Mouse (Mus musculus) left cerebral cortex, postnatal 4 days (tissue): ENCODE results near the gene Prr3. TPM values are rescaled to one million over a fixed set of nuclear protein-coding genes. Genes with fewer than 3 reads are reported as not detected.
"Not testable (repeated sequence)": the region's sequence is repeated elsewhere in the genome, so short reads cannot be mapped to it uniquely, and the experiment has no call there.

Source experiments
- DNase-seq: peaks from one replicate; pipeline ENCODE4 v3.0.0-alpha.2; 2022
- intact Hi-C: fragments of 180-260 bp; cut with DNase I; formaldehyde crosslinking; loops from one replicate; pipeline ENCODE4 v1.15.1; 2025
- total RNA-seq, 2 experiments: library from RNA; stranded (reverse); gene quantifications; 2 replicates each; pipeline ENCODE4 v1.2.3; 2021

Gene Prr3
- 10 to 100 TPM; 82.0 to 84.5 TPM for total RNA-seq

GRCm38 (mm10) chr17:35979401-35980362 is at the start of gene Prr3, which contains the start of gene Gnl1:
Gene Prr3, minus strand, starts transcription at chr17:35980236.
Gene Gnl1, plus strand, starts transcription at chr17:35979851.
- intact Hi-C loops = no loop called here
- peak; percentile 91 for DNase-seq

GRCm38 (mm10) chr17:36028879-36029619 is 49.0 kb upstream of the Prr3 start:
- no peak for DNase-seq
- intact Hi-C loops = no loop called here

GRCm38 (mm10) chr17:36027663-36028062 is 47.6 kb upstream of the Prr3 start:
- intact Hi-C loops = no loop called here
- no peak for DNase-seq

GRCm38 (mm10) chr17:36025901-36026300 is 45.9 kb upstream of the Prr3 start:
- no peak for DNase-seq
- intact Hi-C loops = no loop called here

DNA sequence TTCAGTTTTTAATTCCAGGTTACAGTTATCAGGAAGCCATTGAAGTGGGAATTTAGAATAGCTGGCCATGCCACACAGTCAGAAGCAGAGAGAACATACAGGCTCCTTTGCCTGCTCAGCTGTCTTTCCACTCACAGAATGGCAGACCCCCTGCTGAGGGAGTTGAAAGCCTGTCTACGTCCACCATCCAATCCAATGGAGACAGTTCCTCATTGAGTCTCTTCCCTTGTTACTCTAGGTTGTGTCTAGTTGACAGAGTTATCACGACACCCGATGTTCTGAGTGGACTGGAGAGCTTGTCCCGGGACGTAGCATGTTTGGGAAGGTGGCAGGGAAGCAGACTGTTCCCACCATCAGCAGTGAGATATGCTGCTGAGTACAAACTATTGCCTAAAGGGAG is 45.2 kb upstream of the Prr3 start:
- intact Hi-C loops = no loop called here
- DNase-seq = peak; percentile 15

DNA sequence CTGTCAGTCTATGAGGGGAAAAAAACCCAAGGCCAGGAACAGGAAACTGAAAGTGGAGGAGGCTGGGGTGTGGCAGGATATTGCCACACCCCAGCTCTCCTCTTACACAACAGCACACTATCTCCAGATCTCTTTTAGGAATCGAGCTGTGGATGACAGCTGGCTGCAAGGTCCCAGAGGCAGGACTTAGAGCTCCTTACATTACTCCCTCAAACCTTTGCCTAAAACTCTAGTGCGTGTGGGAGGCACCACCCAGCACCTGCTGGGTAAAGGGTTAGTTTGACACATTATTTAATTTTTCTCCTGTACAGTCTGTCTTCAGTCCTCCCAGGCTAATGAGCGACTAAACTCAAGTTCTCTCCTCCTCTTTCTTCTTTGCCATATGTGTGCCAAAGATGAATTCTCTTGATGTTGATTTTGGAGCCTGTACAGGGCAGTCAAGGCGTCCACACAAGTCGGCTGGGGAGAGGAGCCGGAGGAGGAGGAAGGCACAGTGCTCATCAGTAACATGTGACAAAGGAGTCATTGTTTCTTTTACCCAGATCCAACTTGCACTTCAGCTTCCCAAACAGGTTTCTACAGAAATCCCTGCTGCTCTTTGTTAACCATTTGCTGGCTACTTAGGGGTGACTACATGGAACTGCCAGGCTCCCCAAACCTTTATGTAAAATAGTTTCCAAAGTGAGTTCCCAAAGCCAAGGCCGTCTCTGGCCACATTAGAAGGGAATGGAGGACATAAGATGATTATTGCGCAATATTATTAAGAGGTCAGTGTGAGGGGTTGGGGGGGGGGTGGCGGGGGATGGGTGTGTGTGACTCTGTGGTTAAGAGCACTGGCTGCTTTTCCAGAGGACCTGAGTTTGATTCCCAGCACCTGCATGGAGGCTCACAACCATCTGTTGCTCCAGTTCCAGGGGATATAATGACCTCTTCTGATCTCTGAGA is 43.9 kb upstream of the Prr3 start:
- DNase-seq = no peak
- intact Hi-C loops = no loop called here

- intact Hi-C loops = no loop called here
- no peak for DNase-seq
Observed at GRCm38 (mm10) chr17:36022922-36023321, 42.9 kb upstream of the Prr3 start.

- DNase-seq = no peak
- intact Hi-C loops = no loop called here
Observed at GRCm38 (mm10) chr17:36022098-36022497, 42.1 kb upstream of the Prr3 start.

- DNase-seq = no peak
- intact Hi-C loops = no loop called here
Observed at GRCm38 (mm10) chr17:36021309-36021708, 41.3 kb upstream of the Prr3 start.

DNA sequence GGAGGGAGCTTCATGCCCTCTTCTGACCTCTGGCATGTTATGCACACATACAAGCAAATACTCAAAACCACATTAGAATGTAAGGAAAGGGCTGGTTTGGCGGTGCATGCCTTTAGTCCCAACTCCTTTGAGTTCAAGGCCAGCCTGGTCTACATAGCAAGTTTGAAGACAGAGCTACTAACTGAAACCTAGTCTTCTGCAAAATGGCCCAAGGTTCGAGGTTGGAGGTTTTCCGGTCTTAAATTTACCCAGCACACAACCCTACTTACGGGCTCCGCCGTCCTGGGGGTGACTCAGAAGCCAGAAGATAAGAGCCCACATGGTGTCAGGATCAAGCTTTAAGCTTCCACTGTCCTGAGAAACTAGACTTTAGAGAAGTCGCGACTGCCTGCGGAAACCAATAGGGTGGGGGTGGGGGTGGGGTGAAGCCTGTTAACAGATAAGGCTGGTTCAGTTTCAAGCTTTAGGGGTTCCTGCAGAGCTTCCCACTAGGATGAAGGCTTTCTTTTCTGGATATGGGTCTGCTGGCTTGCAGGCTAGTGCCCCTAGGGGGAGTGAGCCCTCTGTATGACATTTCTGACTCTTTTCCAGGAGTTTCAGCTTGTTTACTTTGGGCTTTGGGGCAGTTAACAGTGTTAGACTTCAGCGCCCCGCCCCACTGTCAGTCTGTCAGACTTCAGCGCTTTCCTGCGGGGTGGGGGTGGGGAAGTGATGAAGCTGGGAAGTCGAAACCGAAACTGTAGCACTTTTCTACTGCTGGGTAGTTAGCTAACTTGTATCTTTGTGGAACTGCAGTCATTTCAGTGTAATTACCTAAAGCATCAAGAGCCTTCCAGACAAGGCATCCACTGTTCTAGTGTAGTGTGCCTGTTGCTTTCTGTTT is 40.4 kb upstream of the Prr3 start, which contains the start of gene H2-T24:
H2-T24 (minus strand) TSS at position 370 of the 883 bp plus-strand sequence.
- peak; percentile 31 for DNase-seq
- intact Hi-C loops = no loop called here

DNA sequence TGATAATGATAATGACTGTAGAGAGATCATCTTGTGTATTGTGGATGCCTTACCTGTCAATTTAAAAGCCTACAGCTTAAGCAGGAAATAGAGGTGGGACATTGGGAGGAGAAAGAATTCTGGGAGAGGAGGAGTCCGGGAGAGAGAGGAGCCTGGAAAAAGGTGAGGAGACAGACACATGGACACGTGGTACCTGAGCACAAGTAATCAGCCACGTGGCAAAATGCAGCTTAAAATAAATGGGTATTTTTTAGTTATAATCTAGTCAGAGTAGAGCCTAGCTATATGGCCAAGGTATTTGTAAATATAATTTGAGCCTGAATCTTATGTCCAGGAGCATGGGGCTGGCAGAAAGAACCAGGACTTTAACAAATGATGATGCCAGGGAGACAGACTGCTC is 39.5 kb upstream of the Prr3 start:
- intact Hi-C loops = no loop called here

DNA sequence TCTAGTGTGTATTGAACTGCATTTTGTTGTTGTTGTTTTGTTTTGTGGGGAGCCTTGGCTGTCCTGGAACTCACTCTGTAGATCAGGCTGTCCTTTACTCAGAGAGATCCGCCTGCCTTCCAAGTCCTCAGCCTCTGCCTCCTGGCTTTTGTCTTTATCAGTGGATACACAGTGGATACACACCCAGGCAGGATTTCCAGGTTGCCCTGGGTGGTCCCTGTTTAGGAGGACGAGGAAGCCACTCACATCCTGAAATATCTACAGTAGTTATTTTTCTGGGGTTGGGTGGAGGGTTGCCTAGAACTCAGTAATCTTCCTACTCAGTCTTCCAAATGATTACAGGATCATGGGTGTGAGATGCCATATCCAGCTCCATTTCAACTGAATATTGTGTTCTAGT is 38.9 kb upstream of the Prr3 start:
- no peak for DNase-seq
- intact Hi-C loops = no loop called here

More for the DNA sequence above, 39.5 kb upstream of the Prr3 start:
- DNase-seq = no peak

DNA sequence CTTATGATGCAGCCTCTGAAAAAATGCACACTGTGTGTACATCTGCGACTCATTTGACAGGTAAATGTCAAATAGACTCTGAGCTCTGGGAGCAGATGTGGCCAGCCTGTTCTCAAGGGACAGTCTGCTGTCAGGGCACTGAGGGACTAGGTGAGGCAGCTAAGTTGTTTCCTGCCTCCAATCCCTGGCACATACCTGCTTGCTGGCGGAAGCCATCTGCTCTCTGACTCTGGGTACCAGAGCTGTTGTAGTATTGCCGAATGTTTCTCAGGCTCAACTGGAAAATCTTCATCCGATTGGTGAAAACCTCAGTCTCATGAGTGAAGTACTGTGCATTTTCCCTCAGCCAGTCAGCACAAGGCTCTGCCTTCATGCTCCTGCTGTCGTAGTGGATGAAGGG is 37.0 kb upstream of the Prr3 start:
- DNase-seq = no peak
- intact Hi-C loops = no loop called here

DNA sequence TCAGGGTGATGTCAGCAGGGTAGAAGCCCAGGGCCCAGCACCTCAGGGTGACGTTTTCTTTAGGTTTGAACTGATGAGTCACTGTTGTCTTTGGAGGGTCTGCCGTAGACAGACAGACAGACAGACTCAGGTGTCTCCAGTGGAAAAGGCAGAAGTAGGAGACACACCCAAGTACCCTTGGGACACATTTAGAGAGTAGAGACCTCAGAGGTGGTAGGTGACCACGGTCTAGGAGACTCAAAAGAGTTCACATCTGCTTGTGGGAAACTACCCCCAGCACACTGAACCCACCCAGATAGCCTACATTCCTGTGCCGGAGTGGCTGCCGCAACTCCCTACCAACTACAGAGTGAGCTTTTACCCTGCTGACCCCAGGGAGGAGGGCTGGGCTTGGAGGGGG is 34.9 kb upstream of the Prr3 start:
- DNase-seq = no peak
- intact Hi-C loops = no loop called here

GRCm38 (mm10) chr17:36004409-36004808 is 24.4 kb upstream of the Prr3 start:
- DNase-seq, intact Hi-C loops: not testable (repeated sequence)

DNA sequence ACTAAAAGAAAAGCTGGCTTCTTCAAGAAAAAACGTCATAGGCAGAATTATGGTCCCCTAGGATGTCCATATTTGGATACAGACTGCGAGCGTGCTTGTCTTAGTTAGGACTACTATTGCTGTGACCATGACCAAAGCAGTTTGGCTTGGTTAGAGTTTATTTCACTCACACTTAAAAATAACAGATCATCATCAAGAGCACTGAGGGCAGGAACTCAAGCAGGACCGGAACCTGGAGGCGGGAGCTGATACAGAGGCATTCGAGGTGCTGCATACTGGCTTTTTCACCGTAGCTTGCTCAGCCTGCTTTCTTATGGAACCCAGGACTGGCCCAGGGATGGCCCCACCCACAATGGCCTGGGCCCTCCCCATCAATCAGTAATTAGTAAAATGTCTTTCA is 23.3 kb upstream of the Prr3 start:
- intact Hi-C loops = no loop called here
- no peak for DNase-seq

GRCm38 (mm10) chr17:36001966-36002365 is 21.9 kb upstream of the Prr3 start:
- DNase-seq = no peak
- intact Hi-C loops = no loop called here

DNA sequence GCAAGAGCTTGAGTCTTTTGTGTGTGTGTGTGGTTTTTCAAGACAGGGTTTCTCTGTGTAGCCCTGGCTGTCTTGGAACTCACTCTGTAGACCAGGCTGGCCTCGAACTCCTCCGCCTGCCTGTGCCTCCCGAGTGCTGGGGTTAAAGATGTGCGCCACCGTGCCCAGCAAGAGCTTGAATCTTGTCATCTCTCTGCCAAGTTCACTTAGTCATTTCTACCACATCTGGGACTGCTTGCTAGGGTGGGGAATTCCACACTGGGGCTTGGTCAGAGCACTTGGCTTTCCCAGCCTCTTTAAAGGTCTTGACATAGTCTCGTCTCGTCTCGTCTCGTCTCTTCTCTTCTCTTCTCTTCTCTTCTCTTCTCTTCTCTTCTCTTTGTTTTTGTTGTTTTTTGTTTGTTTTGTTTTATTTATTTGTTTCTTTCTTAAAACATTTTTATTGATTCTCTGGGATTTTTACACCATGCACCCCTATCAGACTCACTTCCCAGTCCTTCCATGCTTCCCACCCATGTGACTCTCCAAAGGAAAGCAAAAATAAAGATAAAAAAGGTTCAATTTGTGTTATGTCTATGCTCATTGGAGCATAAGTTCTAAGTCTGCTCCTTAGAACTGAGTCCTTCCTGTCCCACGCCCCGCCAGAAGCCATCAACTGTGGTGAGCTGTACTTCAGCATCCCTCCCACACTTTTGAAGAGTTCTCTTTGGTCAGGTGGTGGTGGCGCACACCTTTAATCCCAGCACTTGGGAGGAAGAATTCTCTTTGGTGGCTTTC is 21.3 kb upstream of the Prr3 start:
- intact Hi-C loops = no loop called here
- DNase-seq = no peak

DNA sequence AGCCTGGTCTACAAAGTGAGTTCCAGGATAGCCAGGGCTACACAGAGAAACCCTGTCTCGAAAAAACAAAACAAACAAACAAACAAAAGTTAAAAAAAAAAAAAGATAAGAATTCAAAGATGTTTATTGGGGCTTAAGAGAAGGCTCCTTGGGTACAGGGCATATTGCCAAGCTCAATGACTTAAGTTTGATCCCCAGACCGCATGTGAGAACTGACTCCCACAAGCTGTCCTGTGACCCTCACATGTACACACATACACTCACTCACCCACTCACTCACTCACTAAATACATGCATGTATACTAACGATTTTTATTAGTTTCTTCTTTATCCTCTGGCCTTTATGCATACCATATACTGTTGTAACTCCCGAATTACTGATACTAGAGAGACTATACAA is 20.3 kb upstream of the Prr3 start:
- intact Hi-C loops = no loop called here
- no peak for DNase-seq
